Mouse (Mus musculus) adrenal gland, postnatal 25 days (tissue): Measurements from ENCODE around the gene Cald1. TPM values are rescaled to one million over a fixed set of nuclear protein-coding genes. Genes with fewer than 3 reads are reported as not detected.
A peak's percentile ranks its signal among the peaks of the same experiment; 100 is the strongest.

Experiments used
- DNase-seq: peaks from one replicate; pipeline ENCODE4 v3.0.0; 2021; ENCODE audit warnings: mixed read lengths
- long read RNA-seq: library from polyadenylated mRNA; stranded (forward); transcript quantifications from one replicate; pipeline ENCODE4 v2.0.0, GENCODE M21; 2021
- total RNA-seq: library from RNA; stranded (reverse); gene quantifications from 2 replicates; pipeline ENCODE4 v1.2.3, GENCODE M21; 2021

Gene Cald1
- total RNA-seq = 58.7 and 73.2 TPM in 2 replicates
- long read RNA-seq, full-length matches to known transcripts = 13 of 72 reads
- long read RNA-seq, partial matches to known transcripts = 47 of 72 reads
- long read RNA-seq, other reads (novel, unspliced or antisense) = 12 of 72 reads

DNA sequence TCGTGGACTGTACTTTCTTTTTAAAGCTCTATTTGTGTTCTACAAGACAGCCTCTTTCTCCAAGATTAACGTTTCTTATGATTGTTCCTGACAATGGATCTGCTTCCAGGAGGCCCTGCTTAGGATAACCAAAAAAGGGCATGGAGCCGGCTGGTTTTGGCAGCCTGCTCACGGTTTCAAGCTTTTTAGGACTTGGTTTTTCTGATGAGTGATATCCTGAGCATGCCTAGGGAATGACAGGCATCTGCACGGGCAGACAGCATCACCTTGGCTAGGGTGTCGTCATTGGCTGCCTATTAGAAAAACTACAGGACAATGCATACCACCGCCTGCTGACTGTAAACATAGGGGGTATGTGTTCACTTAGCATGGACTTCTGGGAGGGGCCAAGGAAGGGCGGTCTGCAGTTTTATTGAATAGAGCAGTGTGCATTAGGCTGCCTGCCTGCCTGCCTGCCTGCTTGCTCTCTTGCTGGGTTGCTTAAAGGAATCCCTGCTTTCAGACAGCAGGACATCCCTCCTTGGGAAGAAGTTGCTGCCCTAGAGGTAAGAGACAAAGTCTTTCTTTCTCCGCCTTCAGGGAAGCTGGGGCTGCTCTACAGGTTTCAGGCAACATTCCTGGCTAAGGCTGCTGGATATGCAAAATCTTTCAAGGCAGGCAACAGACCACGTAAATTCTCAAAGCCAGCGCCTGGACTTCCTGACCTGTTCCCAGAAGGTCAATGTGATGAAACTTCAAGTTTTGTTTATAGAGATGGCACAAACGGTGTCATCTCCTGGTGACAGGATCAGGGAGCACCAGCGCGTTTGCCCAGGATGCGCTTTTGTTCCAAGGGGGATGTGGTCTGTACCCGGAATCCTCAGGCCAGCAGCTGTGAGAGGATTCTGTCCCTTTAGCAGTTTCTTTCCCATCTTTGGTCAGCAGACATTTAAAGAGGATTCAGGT is at the start of gene Cald1:
Gene Cald1, plus strand, starts transcription at position 380 of the 945 bp plus-strand sequence.
- DNase-seq = no peak

DNA sequence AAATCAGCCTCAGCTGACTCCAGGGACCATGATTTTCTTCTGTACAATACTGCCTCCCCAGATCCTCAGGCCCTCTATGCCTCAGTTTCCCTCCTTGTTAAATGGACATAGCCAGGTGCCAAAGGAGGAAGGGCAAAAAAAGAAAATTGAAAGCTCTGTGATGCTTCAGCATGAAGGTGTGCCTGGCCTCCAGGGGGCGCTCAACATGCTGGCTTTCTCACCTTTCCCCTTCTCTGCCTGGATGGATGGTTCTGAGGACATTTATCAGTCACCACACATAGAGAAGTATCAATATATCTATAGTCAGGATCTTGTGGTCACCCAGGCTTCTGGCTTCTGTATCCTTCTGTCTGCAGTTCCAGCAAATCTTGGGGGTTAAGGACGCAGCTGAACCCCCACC is 49.3 kb upstream of the Cald1 start:
- peak; percentile 75 for DNase-seq

DNA sequence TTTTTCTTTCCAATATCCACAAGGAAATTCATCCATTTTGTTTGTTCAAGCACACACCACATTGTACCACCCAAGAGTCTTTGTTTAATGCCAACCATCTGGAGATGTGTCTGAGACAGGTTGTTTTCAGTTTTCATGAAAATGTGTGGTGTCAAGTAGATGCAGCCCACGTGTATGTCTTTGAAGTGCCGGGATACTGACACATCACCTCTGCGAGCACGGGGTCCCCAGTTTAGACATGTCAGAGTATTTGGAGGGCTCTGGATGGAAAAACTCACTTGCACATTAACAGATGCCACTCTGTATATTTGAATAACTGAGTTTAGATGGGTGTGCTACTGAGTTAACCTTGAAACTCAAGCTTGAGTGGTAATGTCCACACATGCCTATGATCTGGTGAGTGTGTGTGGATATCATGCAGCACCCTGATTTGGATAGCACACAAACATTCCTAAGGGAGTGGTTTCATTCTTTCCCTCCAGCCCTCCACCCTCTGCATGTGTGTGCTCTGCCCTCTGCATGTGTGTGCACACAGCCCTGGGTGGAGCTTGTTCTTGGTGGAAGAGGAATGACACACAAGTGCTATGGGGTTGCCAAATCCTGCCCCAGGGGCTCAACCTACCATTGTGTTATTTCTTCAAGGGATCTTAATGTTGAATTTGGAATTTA is 45.7 kb upstream of the Cald1 start:
- DNase-seq = no peak

DNA sequence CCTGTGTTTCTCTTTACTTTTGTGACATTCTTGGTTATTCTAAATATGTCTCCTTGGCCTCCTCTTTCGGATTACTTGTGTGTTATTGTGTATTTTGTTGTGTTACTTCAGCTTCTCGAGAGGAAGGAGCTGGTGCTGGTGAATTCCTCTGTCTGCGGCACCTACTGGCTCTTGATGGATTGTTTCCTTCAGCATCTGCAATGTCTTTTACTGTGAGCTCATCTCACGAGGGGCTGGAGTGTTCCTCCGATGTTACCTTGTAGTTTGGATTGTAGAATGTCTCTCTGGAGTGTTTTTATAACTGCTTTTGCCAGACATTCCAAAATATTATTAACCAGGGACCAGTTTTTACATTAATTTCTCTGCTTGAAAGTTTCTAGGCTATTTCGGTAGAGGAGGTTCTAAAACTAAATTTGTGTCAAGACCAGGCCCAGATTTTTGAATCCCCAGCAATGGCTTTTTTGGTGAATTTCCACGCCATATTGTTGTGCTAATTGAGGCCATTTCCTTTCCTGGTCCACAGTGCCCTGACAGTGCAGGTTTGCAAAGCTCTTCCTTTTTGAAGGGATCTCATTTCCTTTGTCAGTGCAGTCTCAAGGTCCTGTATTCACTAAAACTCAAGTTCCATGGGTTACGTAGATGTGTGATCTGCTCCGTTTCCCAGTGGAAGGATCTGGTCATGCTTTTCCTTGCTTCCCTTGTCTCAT is 43.9 kb upstream of the Cald1 start:
- DNase-seq = no peak

DNA sequence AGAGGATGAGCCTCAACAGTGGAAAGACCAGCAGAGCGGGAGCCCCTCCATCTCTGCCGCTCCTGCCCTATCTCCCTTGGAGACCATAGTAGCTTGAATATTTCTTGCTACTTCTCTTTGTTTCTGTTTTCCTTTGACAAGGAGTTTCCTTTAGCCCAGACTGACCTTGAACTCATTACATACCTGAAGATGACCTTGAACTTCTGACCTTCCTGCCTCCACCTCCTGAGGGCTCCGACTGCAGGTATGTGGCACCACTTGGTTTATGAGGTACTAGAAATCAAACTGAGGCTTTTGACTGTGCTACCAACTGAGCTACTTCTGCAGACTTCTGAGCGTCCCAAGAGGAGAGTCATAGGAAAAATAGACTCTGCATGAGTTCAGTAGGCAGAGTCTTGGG is 38.8 kb upstream of the Cald1 start:
- no peak for DNase-seq

DNA sequence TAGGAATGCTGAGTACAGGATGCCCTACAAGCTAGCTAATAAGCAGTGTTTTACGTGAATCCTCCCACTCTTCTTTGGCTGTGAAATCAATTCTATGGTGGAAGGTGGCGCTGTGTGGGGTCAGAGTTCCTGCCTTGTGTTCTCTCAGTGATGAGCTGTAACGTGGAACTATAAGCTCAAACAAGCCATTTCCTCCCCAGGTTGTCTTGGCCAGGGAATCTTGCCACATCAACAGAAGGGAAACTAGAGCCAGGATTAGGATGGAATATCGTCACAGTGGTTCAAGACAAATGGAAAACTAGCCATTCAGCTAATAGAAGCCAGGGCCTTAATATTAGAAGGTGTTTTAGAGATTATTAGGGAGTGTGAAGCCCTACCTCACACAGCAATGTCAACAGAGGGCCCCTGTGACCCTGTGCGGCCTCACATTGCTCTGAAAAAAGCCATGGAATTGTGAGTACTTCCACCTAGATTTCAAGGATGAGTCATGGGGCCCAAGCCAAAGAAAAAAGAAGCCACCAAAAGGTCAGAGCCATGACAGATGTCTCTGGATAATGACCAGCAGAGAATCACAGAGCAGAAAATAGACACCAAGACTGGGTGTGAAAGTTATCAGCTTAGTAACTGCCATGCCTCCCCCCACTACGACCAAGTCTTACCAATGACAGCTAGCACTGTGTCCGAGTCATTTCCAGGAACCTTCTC is 33.0 kb upstream of the Cald1 start:
- DNase-seq = peak; percentile 18

DNA sequence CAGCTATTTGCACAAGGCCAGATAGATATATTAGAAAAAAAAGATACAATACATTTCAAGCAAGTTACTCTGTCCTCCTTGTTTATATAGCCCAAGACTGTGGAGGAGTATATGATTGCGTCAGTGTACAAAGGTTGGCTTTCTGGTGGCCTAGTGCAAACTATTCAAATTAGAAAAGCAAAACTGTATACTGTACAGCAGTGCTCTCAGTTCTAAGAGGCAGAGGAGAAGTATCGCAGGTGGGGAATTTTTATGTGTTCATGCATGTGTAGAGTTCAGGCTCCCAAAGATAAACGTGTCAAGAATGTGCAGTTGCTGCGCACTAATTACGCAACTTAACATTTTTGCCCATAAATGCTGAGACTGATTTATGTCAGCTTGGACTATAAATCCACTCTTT is 31.0 kb upstream of the Cald1 start:
- DNase-seq = no peak

DNA sequence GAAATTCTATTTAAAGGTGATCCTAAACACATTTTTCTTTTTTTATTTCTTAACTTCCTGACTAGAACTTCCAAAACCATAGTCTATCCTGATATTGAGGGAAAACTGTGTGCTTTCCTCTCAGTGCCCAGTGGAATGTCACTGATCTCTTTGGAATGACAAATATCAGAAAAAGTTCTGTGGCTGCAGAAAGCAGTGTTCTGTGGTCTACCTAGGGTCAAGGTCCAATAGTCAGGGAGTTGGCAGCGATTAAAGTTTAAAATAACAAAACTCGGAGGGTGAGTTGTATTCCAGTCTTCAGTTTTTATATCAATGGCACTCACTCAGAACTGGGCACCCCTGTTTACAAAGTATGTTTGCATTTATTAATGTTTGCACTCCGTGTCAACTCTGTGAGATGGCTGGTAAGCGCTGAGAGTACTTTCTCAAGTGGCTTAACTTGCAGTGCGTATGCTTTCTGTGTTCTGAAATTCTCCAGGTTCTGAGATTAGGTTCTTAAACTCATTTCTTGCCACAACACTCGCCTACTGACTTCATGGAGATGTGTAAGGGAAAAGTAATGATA is 18.7 kb upstream of the Cald1 start:
- no peak for DNase-seq

DNA sequence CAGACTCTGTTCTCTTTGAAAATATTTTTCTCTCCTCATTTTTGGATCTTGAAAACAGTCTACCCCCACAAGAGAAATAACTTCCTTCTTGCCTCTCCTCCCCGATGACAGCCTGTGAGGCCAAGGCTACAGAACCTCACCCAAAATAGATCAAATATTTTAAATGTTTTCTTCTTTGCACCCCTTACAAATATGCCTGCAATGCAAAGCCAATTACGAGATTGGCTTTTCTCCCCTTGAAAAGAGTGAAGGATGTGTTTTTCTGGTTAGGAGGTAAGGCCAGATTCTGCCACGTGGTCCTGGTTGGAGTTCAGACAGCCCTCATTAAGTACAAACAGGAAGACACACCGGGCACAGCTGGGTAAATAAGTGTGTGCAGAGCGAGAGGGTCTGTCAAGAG is 14.9 kb upstream of the Cald1 start:
- no peak for DNase-seq

DNA sequence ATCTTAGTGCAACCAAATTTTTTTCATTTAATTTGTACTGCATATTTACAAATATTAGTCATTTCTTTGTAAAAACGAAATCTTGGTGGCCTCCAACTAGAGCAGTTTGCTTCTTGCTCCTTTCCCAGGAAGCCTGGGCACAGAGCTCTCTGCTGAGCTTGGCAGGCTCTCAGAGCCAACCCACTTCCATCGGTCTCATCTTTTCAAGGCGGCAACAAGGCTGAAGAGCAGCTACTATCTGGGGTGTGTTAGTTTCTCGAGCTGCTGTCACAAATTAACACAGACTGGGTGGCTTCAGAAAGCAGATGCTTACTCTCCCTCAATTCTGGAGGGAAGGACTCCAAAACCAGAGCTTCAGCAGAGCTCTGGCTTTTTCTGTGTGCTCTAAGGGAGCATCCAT is 10.2 kb upstream of the Cald1 start:
- no peak for DNase-seq

DNA sequence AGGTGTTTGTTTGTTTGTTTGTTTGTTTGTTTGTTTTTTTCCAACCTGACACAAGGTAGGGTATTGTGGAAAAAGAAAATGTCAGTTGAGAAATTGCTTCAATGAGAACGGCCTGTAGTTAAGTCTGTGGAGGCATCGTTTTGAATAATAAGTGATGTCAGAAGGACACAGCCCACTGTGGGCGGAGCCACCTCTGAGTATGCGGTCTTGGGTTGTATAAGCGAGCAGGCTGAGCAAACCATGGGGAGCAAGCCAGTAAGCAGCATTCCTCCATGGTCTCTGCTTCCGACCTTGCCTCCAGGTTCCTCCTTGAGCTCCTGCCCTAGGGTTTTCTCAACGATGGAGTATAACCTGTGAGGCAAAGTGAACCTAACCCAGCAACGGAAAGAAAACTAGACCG is 7.6 kb upstream of the Cald1 start:
- no peak for DNase-seq

DNA sequence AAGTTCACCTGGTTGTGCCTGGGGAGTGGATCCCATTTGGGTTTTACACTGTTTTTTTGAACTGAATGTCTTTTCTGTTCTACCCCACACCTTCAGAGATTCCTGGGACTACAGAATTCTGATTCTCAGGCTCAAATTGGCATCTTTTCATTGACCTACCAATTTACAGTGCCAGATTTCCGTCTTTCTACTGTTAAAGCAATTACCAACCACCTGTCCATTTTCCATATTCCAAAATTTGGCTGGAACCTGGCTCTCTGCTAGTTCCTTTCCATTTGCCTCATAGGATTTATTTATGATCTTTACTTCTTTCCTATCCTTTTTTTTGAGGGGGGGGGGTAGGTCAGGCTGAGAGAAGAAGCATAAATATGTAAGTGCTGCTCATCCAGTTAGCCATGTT is 4.9 kb upstream of the Cald1 start:
- DNase-seq = no peak

DNA sequence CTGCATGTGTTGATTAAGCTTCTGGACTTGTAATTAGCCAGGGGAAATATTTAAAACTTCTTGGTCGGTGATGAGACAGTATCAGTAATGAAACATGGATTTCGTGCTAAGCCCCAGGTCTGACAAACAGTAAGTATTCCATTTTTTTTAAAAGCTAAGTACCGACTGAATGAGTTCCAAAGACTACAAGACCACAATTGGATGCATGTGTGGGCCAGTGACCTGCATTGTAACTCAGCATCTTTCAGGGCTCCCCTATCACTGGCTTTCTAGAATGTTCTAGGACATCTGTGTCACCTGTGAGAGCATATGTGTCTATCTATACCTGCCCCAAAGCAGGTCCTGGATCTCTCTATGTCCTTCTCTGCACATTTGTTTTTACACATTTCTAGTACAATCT is 984 bp upstream of the Cald1 start:
- no peak for DNase-seq

DNA sequence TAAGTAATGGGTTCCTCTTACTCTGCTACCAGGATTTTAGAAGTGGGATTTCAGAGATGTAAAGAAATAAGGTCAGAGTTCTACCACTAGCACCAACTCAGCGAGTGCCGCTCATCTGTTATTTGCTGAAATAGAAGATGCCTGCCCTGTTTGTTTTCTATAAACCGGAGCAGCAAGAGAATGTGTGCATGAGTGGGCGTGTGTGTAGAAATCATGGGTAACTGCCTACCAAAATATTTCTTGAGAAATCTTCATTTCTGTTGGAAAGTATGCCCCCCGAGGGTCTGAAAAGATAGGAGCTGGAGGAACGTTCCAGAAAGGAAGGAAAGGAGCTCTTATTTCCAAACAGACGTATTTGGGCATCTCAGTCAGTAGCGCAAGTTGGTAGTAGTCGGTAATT is 871 bp downstream of the Cald1 start:
- DNase-seq = no peak

DNA sequence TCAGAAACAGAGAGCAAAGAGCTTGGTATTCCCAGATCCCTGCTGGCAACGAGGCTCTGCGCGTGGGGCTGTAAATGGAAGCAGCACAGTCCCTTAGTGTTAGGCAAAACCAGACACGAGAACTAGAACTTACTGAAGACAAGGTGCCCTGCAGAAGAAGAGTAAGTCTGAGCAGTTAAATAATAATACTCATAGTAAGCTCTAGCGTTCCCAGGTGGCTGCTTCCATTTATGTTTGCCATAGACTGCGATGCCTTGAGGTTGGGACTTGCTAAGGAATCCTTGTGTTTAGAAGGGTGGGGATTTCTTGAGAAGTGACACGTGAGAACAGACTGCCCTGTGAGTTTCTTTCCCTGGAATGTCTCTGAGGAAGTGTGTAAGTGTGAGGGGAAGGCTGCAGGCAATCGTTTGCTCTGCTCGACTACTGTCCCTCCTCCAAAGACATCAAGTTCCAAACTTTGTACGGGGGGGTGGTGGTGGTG is 1.4 kb downstream of the Cald1 start:
- no peak for DNase-seq

DNA sequence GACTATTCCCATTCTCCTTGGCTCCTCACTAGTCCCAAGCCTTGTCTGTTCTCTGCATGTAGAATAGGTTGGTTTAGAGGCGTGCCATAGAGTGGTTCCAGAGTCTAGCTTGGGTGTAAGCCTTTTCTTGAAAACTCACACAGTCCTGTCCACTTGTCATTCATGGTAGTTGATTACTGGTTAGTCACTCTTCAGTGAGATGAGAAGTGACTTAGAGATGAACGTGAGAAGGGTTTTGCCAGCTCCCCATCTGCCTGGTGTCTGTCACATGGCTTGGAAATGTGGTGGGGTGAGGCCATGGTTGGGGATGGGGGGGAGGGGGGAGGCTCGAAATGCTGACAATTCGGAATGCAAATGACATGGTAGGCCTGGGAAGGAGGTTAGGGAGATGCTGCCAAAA is 2.5 kb downstream of the Cald1 start:
- no peak for DNase-seq

DNA sequence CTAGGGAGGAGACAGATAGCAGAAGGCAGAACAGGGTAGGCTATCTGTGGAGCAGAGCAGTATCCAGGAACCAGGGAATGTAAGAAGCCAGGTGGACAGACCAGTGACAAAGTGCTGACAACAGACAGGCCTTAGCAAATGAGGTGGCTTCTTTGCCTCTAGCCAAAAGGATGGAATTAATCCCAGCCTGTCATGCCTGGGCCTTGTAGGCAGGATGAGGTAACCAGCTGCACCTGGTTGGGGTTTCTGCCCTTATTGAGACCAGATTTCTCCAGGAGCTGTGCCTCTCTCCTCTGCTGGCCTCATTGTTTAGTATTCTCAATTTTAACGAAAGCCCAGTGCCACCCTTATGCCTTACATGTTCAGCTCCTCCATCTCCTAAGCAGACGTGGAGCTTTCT is 3.8 kb downstream of the Cald1 start:
- DNase-seq = no peak

DNA sequence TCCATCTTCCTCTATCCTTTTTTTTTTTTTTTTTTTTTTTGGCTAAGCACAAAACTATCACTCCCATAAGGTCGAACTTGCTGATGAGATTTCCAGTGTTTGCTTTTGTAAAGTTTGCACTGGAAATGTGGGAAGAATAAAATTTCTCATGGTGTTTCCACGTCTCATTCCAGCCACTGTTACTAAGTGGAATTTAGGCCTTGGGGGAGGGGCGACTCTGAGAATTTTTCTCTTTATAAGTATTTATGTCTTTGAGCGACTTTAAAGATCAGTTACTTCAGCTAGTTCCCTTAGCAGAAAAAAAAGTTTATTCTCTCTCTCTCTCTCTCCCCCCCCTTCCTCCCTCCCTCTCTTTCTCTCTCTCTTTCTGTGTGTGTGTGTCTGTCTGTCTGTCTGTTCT is 8.1 kb downstream of the Cald1 start:
- no peak for DNase-seq

DNA sequence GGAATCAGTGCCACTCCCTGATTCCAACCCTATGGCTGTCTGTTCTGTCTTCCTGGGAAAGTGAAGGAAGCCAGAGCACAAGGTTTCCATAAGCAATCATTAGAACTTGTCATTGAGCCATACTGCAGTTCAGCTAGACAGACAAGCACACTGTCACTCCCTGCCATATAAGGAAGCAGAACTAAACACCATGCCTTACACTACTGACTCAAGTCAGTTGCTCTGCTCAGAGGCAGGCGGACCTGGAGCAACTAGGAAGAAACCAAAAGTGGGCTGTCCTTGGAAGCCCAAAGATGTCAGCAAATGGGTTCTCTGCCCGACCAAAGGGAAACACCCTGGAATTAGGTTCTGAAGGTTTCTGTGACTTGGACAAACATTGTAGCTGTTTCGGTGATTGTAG is 10.3 kb downstream of the Cald1 start:
- no peak for DNase-seq

DNA sequence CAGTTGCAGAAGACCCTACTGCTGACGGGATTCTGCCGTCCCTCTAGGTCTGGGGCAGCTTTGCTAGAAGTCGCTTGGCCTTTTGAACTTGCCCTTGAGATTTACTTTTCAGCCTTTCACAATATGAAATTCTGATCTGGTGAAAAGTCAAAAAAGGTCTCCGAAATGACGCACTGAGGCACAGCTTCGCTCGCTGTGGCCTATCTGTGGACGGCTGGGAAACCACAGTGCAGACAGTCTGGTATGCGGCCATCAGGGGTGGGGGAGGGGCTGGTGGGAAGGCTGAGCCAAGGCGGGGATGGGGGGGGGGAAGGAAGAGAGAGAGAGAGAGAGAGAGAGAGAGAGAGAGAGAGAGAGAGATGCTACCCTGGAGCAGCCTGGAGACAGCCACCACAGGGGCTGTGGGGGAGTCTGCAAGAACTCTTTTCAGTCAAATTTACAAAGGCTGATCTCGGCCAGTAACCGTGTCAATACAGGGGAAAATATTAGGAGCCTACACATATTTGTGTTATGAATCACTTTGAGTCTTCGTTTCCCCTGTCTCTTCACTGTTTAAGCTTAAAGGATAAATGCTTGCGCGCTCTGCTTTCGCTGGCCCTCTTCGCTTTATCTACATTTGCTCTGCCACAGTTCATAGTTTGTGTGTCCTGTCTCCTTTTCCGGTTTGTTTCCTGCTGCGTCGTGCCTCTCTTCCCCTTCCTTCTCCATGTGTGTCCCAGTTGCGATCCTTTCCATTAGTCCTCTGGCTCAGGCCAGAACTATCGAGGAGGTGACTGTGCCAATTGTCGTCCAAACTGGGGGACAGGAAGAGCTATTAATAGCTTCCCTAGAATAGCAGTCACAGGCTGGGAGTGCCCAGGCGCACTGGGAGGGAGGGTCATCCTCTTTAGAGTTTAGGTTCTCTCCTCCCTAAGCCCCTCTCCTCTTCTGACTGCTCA is 11.9 kb downstream of the Cald1 start:
- peak; percentile 25 for DNase-seq

DNA sequence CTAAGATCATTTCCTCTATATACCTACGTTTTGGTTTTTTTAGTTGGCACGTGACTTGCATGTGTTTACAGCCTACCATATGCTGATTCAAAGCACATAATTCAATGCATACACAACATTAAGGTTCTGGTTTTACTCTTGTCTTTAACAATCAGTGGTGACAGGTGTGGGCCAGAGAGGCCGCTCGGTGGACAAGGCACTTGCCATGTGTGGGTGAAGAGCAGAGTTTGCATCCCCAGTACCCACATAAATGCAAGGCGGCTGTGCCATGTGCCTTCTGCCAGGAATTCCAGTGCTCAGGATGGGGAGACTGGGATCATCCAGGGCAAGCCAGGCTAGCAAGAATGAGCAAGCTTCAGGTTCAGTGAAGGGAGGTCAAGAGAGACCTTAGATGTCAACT is 14.8 kb downstream of the Cald1 start:
- DNase-seq = no peak
